Comparison of ENCODE assay signal across 1 mouse cellular context in the genomic region with DNA sequence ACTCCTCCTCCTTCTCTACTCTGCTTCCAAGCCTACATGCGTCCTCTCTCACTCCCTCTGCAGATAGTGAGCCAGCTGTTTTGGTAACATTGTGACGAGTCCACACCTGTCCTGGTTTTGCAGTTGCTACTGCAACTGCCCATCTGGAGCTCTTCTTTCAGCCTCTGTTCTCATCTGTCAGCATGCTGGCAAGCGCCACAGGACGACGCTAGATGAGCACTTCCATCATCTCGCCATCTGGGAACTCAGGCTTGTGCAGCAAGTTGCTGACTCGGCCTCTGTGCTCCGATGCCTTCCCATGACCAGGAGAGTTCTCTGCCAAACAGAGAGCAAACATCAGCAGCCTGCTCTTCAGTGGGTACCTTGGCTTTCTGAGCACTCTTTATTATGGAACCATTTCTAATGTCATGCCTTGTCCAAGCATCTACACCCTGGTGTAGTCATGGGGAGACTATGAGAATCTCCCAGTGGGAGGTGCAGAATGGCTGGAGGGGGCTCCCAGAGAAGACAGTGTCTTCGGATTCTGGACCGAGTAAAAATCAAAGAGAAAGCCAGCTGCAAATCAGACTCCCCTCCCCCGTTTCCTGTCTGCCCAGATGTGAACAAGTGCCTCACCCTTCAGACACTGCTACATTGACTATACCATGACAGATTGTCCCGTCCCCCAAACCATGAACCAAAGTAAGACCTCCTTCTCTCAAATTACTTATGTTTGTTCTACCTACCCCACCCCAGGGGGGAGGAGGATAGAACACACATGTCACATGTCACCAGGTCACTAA.
TF ChIP-seq lines count a peak whose summit lies in the region.

No protein-coding gene starts in this region.

TF ChIP-seq in CH12.LX, 34 proteins besides CTCF, POLR2A, EP300 and RAD21 (continued from another document):
- no peak for TF ChIP-seq ZMIZ1 (IDR thresholded peaks at IDR 0.05; ENCODE audit: low read depth, low read length)
